In genomic region chr3:40522446-40522845, GRCm38 (mm10) we compare ENCODE assay signal across 14 mouse cellular contexts. TPM values are rescaled to one million over a fixed set of nuclear protein-coding genes. Genes with fewer than 3 reads are reported as not detected.
DNase-seq lines count a peak whose midpoint lies in the region; ATAC-seq and TF ChIP-seq lines count a peak whose summit lies in the region.
"Had no signal": no experiment of that assay in that cellular context is flagged by ENCODE, and none has a peak within 500 bp of the region (broad histone marks: within the 10 kb centered on the region; RNA-seq: fewer than 3 reads in every experiment).

No protein-coding gene starts in this region.

- no peaks in the 10 kb centered on the region for H3K27me3 ChIP-seq in intestine, embryonic 15.5 days (replicated peaks)
- H3K27me3 ChIP-seq in intestine, embryonic 16.5 days (replicated peaks; ENCODE audit: control insufficient read depth, insufficient read depth, low read length): peaks cover 2% of the 10 kb centered on the region; the same call in 1 of the 2 replicates
- H3K27me3 ChIP-seq in MEL (ENCODE audit: control insufficient read depth in 1 of 2, insufficient read depth in 2 of 2, low read length in 2 of 2): no peaks in the 10 kb centered on the region
- no peaks in the 10 kb centered on the region for H3K27me3 ChIP-seq in liver, embryonic 13.5 days
- H3K27me3 ChIP-seq: Patski had no signal

- DNase-seq in adrenal gland, adult 2 months: peak; percentile 10
- no peak for DNase-seq in adrenal gland, postnatal 36 days
- DNase-seq in MEL (ENCODE audit: low read depth, low spot score): no peak
- DNase-seq in liver, embryonic 13.5 days: no peak
- DNase-seq: adrenal gland, postnatal 25 days; cerebellum, postnatal 25 days; kidney, adult 8-10 months; layer of hippocampus, postnatal 36 days; thymus, postnatal 36 days had no signal

- H3K4me1 ChIP-seq in intestine, embryonic 15.5 days (replicated peaks): no peaks in the 10 kb centered on the region
- no peaks in the 10 kb centered on the region for H3K4me1 ChIP-seq in intestine, embryonic 16.5 days (ENCODE audit: control insufficient read depth, insufficient read depth, low read length)
- no peaks in the 10 kb centered on the region for H3K4me1 ChIP-seq in MEL (ENCODE audit: control insufficient read depth in 1 of 2, insufficient read depth in 2 of 2, low read length in 2 of 2)
- peaks cover 6% of the 10 kb centered on the region for H3K4me1 ChIP-seq in liver, embryonic 13.5 days (replicated peaks)

- no peaks in the 10 kb centered on the region for H3K36me3 ChIP-seq in intestine, embryonic 15.5 days
- H3K36me3 ChIP-seq in intestine, embryonic 16.5 days (ENCODE audit: control insufficient read depth, insufficient read depth, low read length): no peaks in the 10 kb centered on the region
- H3K36me3 ChIP-seq in MEL (ENCODE audit: control insufficient read depth in 1 of 2, insufficient read depth in 2 of 2, low read length in 2 of 2): no peaks in the 10 kb centered on the region
- no peaks in the 10 kb centered on the region for H3K36me3 ChIP-seq in liver, embryonic 13.5 days

- 32% methylated on average over 6 of the region's 6 CpGs for WGBS in intestine, embryonic 15.5 days
- WGBS in intestine, embryonic 16.5 days: 40% methylated on average over 6 of the region's 6 CpGs
- WGBS in liver, embryonic 13.5 days (ENCODE audit: insufficient replicate concordance): 26% methylated on average over 6 of the region's 6 CpGs

- no peak for TF ChIP-seq POLR2A in MEL (IDR thresholded peaks at IDR 0.05; ENCODE audit: control insufficient read depth in 1 of 2, insufficient read depth in 1 of 2, low read depth in 1 of 2, low read length in 2 of 2, poor library complexity in 1 of 2)

- no peak for TF ChIP-seq EP300 in MEL (IDR thresholded peaks at IDR 0.05; ENCODE audit: low read depth in 1 of 2, low read length in 2 of 2)

- peak overlapping the region; percentile 12; the same call in 1 of the 2 replicates for H3K4me2 ChIP-seq in intestine, embryonic 15.5 days (replicated peaks)
- H3K4me2 ChIP-seq in intestine, embryonic 16.5 days (ENCODE audit: low read depth, low read length): no peak overlapping the region
- H3K4me2 ChIP-seq in liver, embryonic 13.5 days: peak overlapping the region; percentile 43

- no peak for TF ChIP-seq CTCF in MEL (IDR thresholded peaks at IDR 0.05 in 2 of 3, conservative IDR thresholded peaks at IDR 0.05 in 1 of 3; ENCODE audit: control insufficient read depth in 1 of 3, insufficient read depth in 1 of 3, low read depth in 2 of 3, low read length in 3 of 3, poor library complexity in 1 of 3, severe bottlenecking in 1 of 3)

- no peak for ATAC-seq in intestine, embryonic 15.5 days
- no peak for ATAC-seq in intestine, embryonic 16.5 days
- ATAC-seq in liver, embryonic 13.5 days (ENCODE audit: low read depth): no peak
- ATAC-seq in cerebellum, adult (ENCODE audit: insufficient number of reproducible peaks, low FRiP score, low TSS enrichment): no peak
- ATAC-seq in erythroid progenitor cell, adult 5-6 weeks (replicated peaks; ENCODE audit: low FRiP score, poor library complexity, severe bottlenecking): no peak
- ATAC-seq: Patski had no signal

- no peak overlapping the region for H3K4me3 ChIP-seq in intestine, embryonic 15.5 days (replicated peaks)
- no peak overlapping the region for H3K4me3 ChIP-seq in intestine, embryonic 16.5 days (ENCODE audit: low read length)
- peak overlapping the region; percentile 66 to 93 for H3K4me3 ChIP-seq in MEL (ENCODE audit: control insufficient read depth in 1 of 2, insufficient read depth in 1 of 2, low read depth in 2 of 2, low read length in 2 of 2)
- no peak overlapping the region; the same call in 1 of the 2 replicates for H3K4me3 ChIP-seq in liver, embryonic 13.5 days (replicated peaks)

- no peaks in the 10 kb centered on the region for H3K9me3 ChIP-seq in intestine, embryonic 15.5 days
- no peaks in the 10 kb centered on the region for H3K9me3 ChIP-seq in intestine, embryonic 16.5 days (ENCODE audit: control insufficient read depth, low read length)
- no peaks in the 10 kb centered on the region for H3K9me3 ChIP-seq in MEL (replicated peaks; ENCODE audit: insufficient read depth, low read length)
- no peaks in the 10 kb centered on the region for H3K9me3 ChIP-seq in liver, embryonic 13.5 days (replicated peaks)

- H3K9ac ChIP-seq in intestine, embryonic 15.5 days: no peak overlapping the region
- no peak overlapping the region for H3K9ac ChIP-seq in intestine, embryonic 16.5 days (ENCODE audit: low read depth, low read length)
- H3K9ac ChIP-seq in MEL (ENCODE audit: control insufficient read depth, low read depth, low read length, poor library complexity, severe bottlenecking): peak overlapping the region; percentile 65
- H3K9ac ChIP-seq in liver, embryonic 13.5 days: 0 out of 2 replicates have a peak overlapping the region, but pooled peaks have one; percentile 0

- H3K27ac ChIP-seq in intestine, embryonic 15.5 days: no peak overlapping the region
- H3K27ac ChIP-seq in intestine, embryonic 16.5 days (ENCODE audit: low read length): no peak overlapping the region
- H3K27ac ChIP-seq in MEL (ENCODE audit: control insufficient read depth, low read depth, low read length): peak overlapping the region; percentile 35; the same call in 1 of the 2 replicates
- no peak overlapping the region for H3K27ac ChIP-seq in liver, embryonic 13.5 days

- TF ChIP-seq RAD21 in MEL (IDR thresholded peaks at IDR 0.05; ENCODE audit: low read depth, low read length): no peak

- H3K79me2 ChIP-seq in MEL (ENCODE audit: control insufficient read depth, insufficient read depth, low read length, poor library complexity): no peaks in the 10 kb centered on the region

TF ChIP-seq in MEL, 35 proteins besides CTCF, POLR2A, EP300 and RAD21:
- no peak for TF ChIP-seq ZMIZ1 (IDR thresholded peaks at IDR 0.05; ENCODE audit: low read depth, low read length)
- TF ChIP-seq USF1 (IDR thresholded peaks at IDR 0.05; ENCODE audit: low read depth, low read length): peak; percentile 37; the same call in 1 of the 2 replicates
- TF ChIP-seq CHD1 (IDR thresholded peaks at IDR 0.05; ENCODE audit: low read depth, low read length): no peak
- no peak for TF ChIP-seq RCOR1 (IDR thresholded peaks at IDR 0.05; ENCODE audit: low read depth, low read length)
- no peak for TF ChIP-seq ETS1 (IDR thresholded peaks at IDR 0.05; ENCODE audit: low read depth, low read length)
- TF ChIP-seq JUND (IDR thresholded peaks at IDR 0.05; ENCODE audit: low read depth, low read length): no peak
- TF ChIP-seq MXI1 (IDR thresholded peaks at IDR 0.05; ENCODE audit: low read depth, low read length): 0 out of 2 replicates have a peak, but pooled peaks have one; percentile 16

RNA-seq across cellular contexts. Expression of gene Intu, which starts 8.6 kb away (rescaled TPM):
- 1 to 10 TPM; 1.8 to 4.0 TPM for total RNA-seq in adrenal gland, adult 2 months (2021)
- 1.1 TPM in 2 replicates for polyA plus RNA-seq in adrenal gland, adult 2 months (2012; rRNA removed)
- total RNA-seq in adrenal gland, postnatal 36 days (2021): 1 to 10 TPM; 2.9 to 3.9 TPM
- polyA plus RNA-seq in intestine, embryonic 15.5 days (2015; fragmentation: Nextera tagmentation; extraction: Ambion mirVana): 1.9 and 2.2 TPM in 2 replicates
- 1.9 TPM in 2 replicates for polyA plus RNA-seq in intestine, embryonic 16.5 days (2015; fragmentation: Nextera tagmentation; extraction: Ambion mirVana)
- 10.9 and 12.3 TPM in 2 replicates for total RNA-seq in MEL (2012; rRNA removed)
- 1 to 10 TPM in 1 of 2 experiments, not detected in 1; 9.7 TPM for polyA plus RNA-seq in MEL (2012; ENCODE audit: insufficient read depth in 1 of 2, insufficient read length in 2 of 2, low read depth in 1 of 2, low replicate concordance in 2 of 2, missing spikeins in 1 of 2)
- polyA plus RNA-seq in liver, embryonic 13.5 days (2015; fragmentation: Nextera tagmentation; extraction: Ambion mirVana): 0.78 and 1.0 TPM in 2 replicates
- total RNA-seq in erythroid progenitor cell, adult 5-6 weeks (2015; ENCODE audit: low replicate concordance): under 0.01 and 0.72 TPM in 2 replicates
- total RNA-seq in erythroid progenitor cell, adult 5-6 weeks (2017; ENCODE audit: low replicate concordance): 7.4 TPM in 1 of 2 replicates, not detected in the other

Comparison
In these comparisons a context has a peak if more than half of its experiments do, and no peak if none do; other contexts are left out.
1. H3K4me3 ChIP-seq: peak in MEL (2 of 2); none in intestine, embryonic 15.5 days (single experiment), intestine, embryonic 16.5 days (single experiment) and liver, embryonic 13.5 days (single experiment).
2. H3K9ac ChIP-seq: peak in MEL (single experiment) and liver, embryonic 13.5 days (single experiment); none in intestine, embryonic 15.5 days (single experiment) and intestine, embryonic 16.5 days (single experiment).